Mouse (Mus musculus): ENCODE data around the gene Fam53b. TPM values are rescaled to one million over a fixed set of nuclear protein-coding genes. Genes with fewer than 3 reads are reported as not detected.

The Fam53b gene
- polyA plus RNA-seq, 1 experiment, result 10.4 TPM

DNA sequence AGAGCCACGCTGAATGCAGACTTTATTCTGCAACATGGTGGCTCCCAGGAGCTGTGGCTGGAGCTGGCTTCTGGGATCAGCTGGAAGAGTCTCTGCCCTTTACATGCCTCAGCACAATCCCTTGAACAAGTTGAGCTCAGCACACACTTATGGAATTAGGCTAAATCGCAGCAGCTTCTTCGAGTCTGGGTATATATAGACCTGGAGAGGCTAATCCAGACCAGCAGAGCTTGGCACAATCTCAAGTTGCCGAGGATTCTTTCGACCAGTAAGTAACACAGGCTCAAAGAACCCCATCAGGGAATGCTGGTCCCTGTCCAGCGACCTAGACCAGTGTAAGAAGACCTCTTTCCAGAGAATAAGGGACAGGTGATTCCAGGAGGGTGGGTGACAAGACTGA is 31.8 kb downstream of the Fam53b start:
- Histone ChIP-seq H3K4me3 (ENCODE audit: low read depth, low read length) (no peak overlapping the region), H3K27ac (ENCODE audit: insufficient read depth, low read length) (no peak overlapping the region), H3K9me3 (replicated peaks; ENCODE audit: control insufficient read depth, insufficient read depth, low read length, poor library complexity, severe bottlenecking) (no peaks in the 10 kb centered on the region), H3K4me1 (ENCODE audit: control insufficient read depth, insufficient read depth, low read length) (peaks cover 3% of the 10 kb centered on the region), H3K9ac (ENCODE audit: low read depth, poor library complexity, severe bottlenecking) (no peak overlapping the region), H3K36me3 (ENCODE audit: control insufficient read depth, insufficient read depth, low read length, poor library complexity, severe bottlenecking) (no peaks in the 10 kb centered on the region), H3K27me3 (ENCODE audit: control insufficient read depth, insufficient read depth, low read length, poor library complexity, severe bottlenecking) (no peaks in the 10 kb centered on the region)
- no peak for TF ChIP-seq CTCF (IDR thresholded peaks at IDR 0.05; ENCODE audit: low read depth, low read length)

DNA sequence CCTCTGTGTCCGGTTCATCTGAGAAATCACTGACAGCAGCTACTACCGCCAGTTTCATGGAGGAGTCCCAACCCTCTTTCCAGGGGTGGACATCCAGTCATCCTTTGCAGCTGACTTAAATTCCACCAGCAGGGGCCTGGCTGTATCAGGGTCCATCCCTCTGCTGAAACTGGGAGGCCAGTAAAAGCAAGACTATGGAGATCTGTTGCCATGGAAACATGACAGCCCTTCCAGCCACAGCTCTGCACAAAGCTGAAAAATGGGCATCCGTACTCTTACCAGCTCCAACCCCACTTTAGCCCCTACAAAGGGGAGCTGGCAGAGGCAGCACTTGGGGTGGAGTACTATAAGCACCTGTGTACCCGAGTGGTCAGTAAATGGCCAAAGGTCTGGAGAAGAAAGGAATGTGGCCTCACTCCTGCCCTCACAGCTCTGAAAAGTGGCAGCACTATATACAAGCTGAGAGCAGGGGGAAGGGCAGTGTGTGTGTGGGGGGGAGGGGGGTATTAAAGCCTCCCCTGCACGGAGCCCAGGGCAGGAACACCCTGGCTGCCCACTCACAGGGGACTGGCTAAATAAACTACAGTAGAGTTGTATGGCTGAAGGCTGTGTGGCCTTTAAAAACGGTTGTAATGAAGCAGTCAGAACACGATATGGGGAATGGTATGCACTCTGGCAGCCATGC is 32.4 kb downstream of the Fam53b start:
- Histone ChIP-seq H3K27ac (ENCODE audit: insufficient read depth, low read length) (no peak overlapping the region), H3K9ac (ENCODE audit: low read depth, poor library complexity, severe bottlenecking) (no peak overlapping the region), H3K27me3 (ENCODE audit: control insufficient read depth, insufficient read depth, low read length, poor library complexity, severe bottlenecking) (no peaks in the 10 kb centered on the region), H3K4me1 (ENCODE audit: control insufficient read depth, insufficient read depth, low read length) (peaks cover 3% of the 10 kb centered on the region), H3K9me3 (replicated peaks; ENCODE audit: control insufficient read depth, insufficient read depth, low read length, poor library complexity, severe bottlenecking) (no peaks in the 10 kb centered on the region), H3K4me3 (ENCODE audit: low read depth, low read length) (no peak overlapping the region), H3K36me3 (ENCODE audit: control insufficient read depth, insufficient read depth, low read length, poor library complexity, severe bottlenecking) (no peaks in the 10 kb centered on the region)
- TF ChIP-seq CTCF (IDR thresholded peaks at IDR 0.05; ENCODE audit: low read depth, low read length) (no peak), POLR2A (IDR thresholded peaks at IDR 0.05; ENCODE audit: insufficient read depth, low read length) (no peak), EP300 (IDR thresholded peaks at IDR 0.05; ENCODE audit: insufficient read depth, low read depth, low read length) (no peak)

- no peak for TF ChIP-seq EP300 (IDR thresholded peaks at IDR 0.05; ENCODE audit: insufficient read depth, low read depth, low read length)
- no peak for TF ChIP-seq POLR2A (IDR thresholded peaks at IDR 0.05; ENCODE audit: insufficient read depth, low read length)
- TF ChIP-seq CTCF (IDR thresholded peaks at IDR 0.05; ENCODE audit: low read depth, low read length), result no peak
- Histone ChIP-seq H3K27me3 (ENCODE audit: control insufficient read depth, insufficient read depth, low read length, poor library complexity, severe bottlenecking) (no peaks in the 10 kb centered on the region), H3K4me1 (ENCODE audit: control insufficient read depth, insufficient read depth, low read length) (peaks cover 3% of the 10 kb centered on the region), H3K27ac (ENCODE audit: insufficient read depth, low read length) (no peak overlapping the region), H3K9ac (ENCODE audit: low read depth, poor library complexity, severe bottlenecking) (no peak overlapping the region), H3K4me3 (ENCODE audit: low read depth, low read length) (no peak overlapping the region), H3K9me3 (replicated peaks; ENCODE audit: control insufficient read depth, insufficient read depth, low read length, poor library complexity, severe bottlenecking) (no peaks in the 10 kb centered on the region), H3K36me3 (ENCODE audit: control insufficient read depth, insufficient read depth, low read length, poor library complexity, severe bottlenecking) (no peaks in the 10 kb centered on the region)
Observed at GRCm38 (mm10) chr7:132780611-132781010, 33.1 kb downstream of the Fam53b start.

DNA sequence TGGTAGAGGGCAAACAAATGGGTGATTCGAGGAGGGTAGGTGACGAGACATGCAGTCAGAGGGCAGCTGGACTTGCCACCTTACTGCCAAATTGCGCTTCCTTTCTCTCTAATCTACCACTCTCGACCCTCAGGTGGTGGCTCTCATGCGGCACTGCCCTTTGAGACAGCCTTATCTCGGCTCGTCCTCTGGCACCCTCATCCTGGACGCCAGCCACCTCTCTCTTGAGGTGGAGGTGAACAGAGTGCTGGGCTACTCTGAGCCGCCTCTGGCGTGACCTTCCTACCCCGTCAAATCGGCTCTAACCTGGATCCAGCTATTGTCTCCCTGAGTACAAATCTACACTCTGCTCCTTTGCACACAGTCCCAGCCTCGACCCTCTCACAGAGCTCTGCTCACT is 35.1 kb downstream of the Fam53b start:
- H3K27me3 ChIP-seq (ENCODE audit: control insufficient read depth, insufficient read depth, low read length, poor library complexity, severe bottlenecking), result no peaks in the 10 kb centered on the region
- H3K27ac ChIP-seq (ENCODE audit: insufficient read depth, low read length), result no peak overlapping the region
- H3K4me1 ChIP-seq (ENCODE audit: control insufficient read depth, insufficient read depth, low read length), result peaks cover 3% of the 10 kb centered on the region
- no peak overlapping the region for H3K9ac ChIP-seq (ENCODE audit: low read depth, poor library complexity, severe bottlenecking)
- TF ChIP-seq EP300 (IDR thresholded peaks at IDR 0.05; ENCODE audit: insufficient read depth, low read depth, low read length), result no peak
- no peak for TF ChIP-seq CTCF (IDR thresholded peaks at IDR 0.05; ENCODE audit: low read depth, low read length)
- TF ChIP-seq POLR2A (IDR thresholded peaks at IDR 0.05; ENCODE audit: insufficient read depth, low read length), result no peak
- H3K4me3 ChIP-seq (ENCODE audit: low read depth, low read length), result no peak overlapping the region
- no peaks in the 10 kb centered on the region for H3K9me3 ChIP-seq (replicated peaks; ENCODE audit: control insufficient read depth, insufficient read depth, low read length, poor library complexity, severe bottlenecking)
- H3K36me3 ChIP-seq (ENCODE audit: control insufficient read depth, insufficient read depth, low read length, poor library complexity, severe bottlenecking), result no peaks in the 10 kb centered on the region

DNA sequence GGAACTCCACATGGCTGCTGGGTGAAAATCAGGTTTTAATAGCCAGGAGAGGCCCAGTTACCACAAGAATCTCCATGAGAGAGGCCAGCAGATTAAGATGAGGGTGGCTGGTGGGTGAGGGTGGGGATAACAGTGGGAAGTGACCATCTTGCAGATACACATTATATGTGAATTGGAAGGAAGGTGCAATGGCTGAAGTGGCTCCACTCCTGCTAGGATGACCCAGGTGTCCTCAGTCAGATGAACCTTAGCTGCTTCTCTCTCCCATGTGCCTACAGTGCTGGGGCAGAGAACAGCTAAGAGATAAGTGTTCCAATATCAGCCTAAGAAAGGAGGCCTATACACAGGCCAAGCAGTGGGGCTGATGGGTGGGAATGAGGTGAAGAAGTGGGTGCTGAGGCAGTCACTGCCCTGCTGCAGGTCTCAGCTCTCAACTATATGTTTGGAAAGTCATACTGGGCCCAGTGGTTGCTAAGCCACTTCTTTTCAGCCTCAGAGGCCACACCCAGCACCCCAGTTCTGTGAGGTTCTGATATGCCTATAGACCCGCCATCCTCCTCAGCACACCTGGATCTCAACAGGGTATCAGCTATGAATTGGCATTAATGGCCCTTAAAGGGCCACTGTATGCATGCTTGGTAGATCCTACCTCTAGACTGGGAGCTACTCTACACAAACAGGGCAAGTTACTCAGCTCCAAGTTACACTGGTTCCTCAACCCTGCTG is 35.8 kb downstream of the Fam53b start:
- Histone ChIP-seq H3K36me3 (ENCODE audit: control insufficient read depth, insufficient read depth, low read length, poor library complexity, severe bottlenecking) (no peaks in the 10 kb centered on the region), H3K27me3 (ENCODE audit: control insufficient read depth, insufficient read depth, low read length, poor library complexity, severe bottlenecking) (no peaks in the 10 kb centered on the region), H3K4me1 (ENCODE audit: control insufficient read depth, insufficient read depth, low read length) (peaks cover 3% of the 10 kb centered on the region), H3K27ac (ENCODE audit: insufficient read depth, low read length) (no peak overlapping the region), H3K9me3 (replicated peaks; ENCODE audit: control insufficient read depth, insufficient read depth, low read length, poor library complexity, severe bottlenecking) (no peaks in the 10 kb centered on the region), H3K4me3 (ENCODE audit: low read depth, low read length) (no peak overlapping the region), H3K9ac (ENCODE audit: low read depth, poor library complexity, severe bottlenecking) (no peak overlapping the region)
- TF ChIP-seq CTCF (IDR thresholded peaks at IDR 0.05; ENCODE audit: low read depth, low read length), result no peak
- TF ChIP-seq POLR2A (IDR thresholded peaks at IDR 0.05; ENCODE audit: insufficient read depth, low read length), result no peak
- TF ChIP-seq EP300 (IDR thresholded peaks at IDR 0.05; ENCODE audit: insufficient read depth, low read depth, low read length), result no peak

GRCm38 (mm10) chr7:132777117-132777516 is 36.6 kb downstream of the Fam53b start:
- no peak for TF ChIP-seq CTCF (IDR thresholded peaks at IDR 0.05; ENCODE audit: low read depth, low read length)
- TF ChIP-seq POLR2A (IDR thresholded peaks at IDR 0.05; ENCODE audit: insufficient read depth, low read length), result no peak
- TF ChIP-seq EP300 (IDR thresholded peaks at IDR 0.05; ENCODE audit: insufficient read depth, low read depth, low read length), result no peak
- Histone ChIP-seq H3K27me3 (ENCODE audit: control insufficient read depth, insufficient read depth, low read length, poor library complexity, severe bottlenecking) (no peaks in the 10 kb centered on the region), H3K36me3 (ENCODE audit: control insufficient read depth, insufficient read depth, low read length, poor library complexity, severe bottlenecking) (no peaks in the 10 kb centered on the region), H3K9ac (ENCODE audit: low read depth, poor library complexity, severe bottlenecking) (no peak overlapping the region), H3K4me3 (ENCODE audit: low read depth, low read length) (no peak overlapping the region), H3K27ac (ENCODE audit: insufficient read depth, low read length) (no peak overlapping the region), H3K9me3 (replicated peaks; ENCODE audit: control insufficient read depth, insufficient read depth, low read length, poor library complexity, severe bottlenecking) (no peaks in the 10 kb centered on the region), H3K4me1 (ENCODE audit: control insufficient read depth, insufficient read depth, low read length) (peaks cover 3% of the 10 kb centered on the region)

Measured in ES-Bruce4 (cell line).